17 mouse cellular contexts compared by ENCODE assay signal in genomic region chr15:3432823-3433222, GRCm38 (mm10).
A peak's percentile ranks its signal among the peaks of the same experiment; 100 is the strongest.
DNase-seq lines count a peak whose midpoint lies in the region; ATAC-seq and TF ChIP-seq lines count a peak whose summit lies in the region.
"Had no signal": no experiment of that assay in that cellular context is flagged by ENCODE, and none has a peak within 500 bp of the region (broad histone marks: within the 10 kb centered on the region; RNA-seq: fewer than 3 reads in every experiment).

No protein-coding gene starts in this region.

- ATAC-seq in heart, embryonic 12.5 days (ENCODE audit: insufficient number of reproducible peaks, low FRiP score): peak; percentile 29; the same call in 1 of the 2 replicates
- peak; percentile 34; the same call in 1 of the 2 replicates for ATAC-seq in lung, embryonic 16.5 days (ENCODE audit: low read depth)

- H3K9ac ChIP-seq in heart, embryonic 12.5 days: no peak overlapping the region
- no peak overlapping the region for H3K9ac ChIP-seq in lung, embryonic 16.5 days (ENCODE audit: low read length)
- H3K9ac ChIP-seq: hindbrain, embryonic 15.5 days; limb, embryonic 13.5 days; liver, embryonic 13.5 days had no signal

- H3K36me3 ChIP-seq in heart, embryonic 12.5 days: no peaks in the 10 kb centered on the region
- H3K36me3 ChIP-seq in kidney, adult 2 months (ENCODE audit: control insufficient read depth, insufficient read depth, low read length): no peaks in the 10 kb centered on the region
- H3K36me3 ChIP-seq in lung, embryonic 16.5 days (ENCODE audit: control insufficient read depth, insufficient read depth, low read length): no peaks in the 10 kb centered on the region
- H3K36me3 ChIP-seq: embryonic facial prominence, embryonic 10.5 days; hindbrain, embryonic 15.5 days; limb, embryonic 13.5 days; liver, embryonic 13.5 days had no signal

- intact Hi-C loops in heart, postnatal 14 days (cut with DNase I): loop anchor here (10.0 kb wide), 1 partner anchor 228 kb away; no protein-coding TSS in a partner anchor

- TF ChIP-seq CTCF in kidney, adult 2 months (conservative IDR thresholded peaks at IDR 0.05; ENCODE audit: insufficient read depth, insufficient read length, low read depth, low read length): no peak

- H3K27me3 ChIP-seq in heart, embryonic 12.5 days (replicated peaks): no peaks in the 10 kb centered on the region
- no peaks in the 10 kb centered on the region for H3K27me3 ChIP-seq in kidney, adult 2 months (replicated peaks; ENCODE audit: control insufficient read depth, insufficient read depth, low read length)
- H3K27me3 ChIP-seq in lung, embryonic 16.5 days (ENCODE audit: control insufficient read depth, insufficient read depth, low read depth, low read length): no peaks in the 10 kb centered on the region
- H3K27me3 ChIP-seq: hindbrain, embryonic 15.5 days; limb, embryonic 13.5 days; liver, embryonic 13.5 days had no signal

- TF ChIP-seq POLR2A in kidney, adult 2 months (IDR thresholded peaks at IDR 0.05; ENCODE audit: low read depth, low read length): no peak

- WGBS in heart, embryonic 12.5 days: 26% methylated on average over 1 of the region's 1 CpGs
- 58% methylated on average over 1 of the region's 1 CpGs for WGBS in kidney, adult 2 months
- 12% methylated on average over 1 of the region's 1 CpGs for WGBS in lung, embryonic 16.5 days

- peak overlapping the region; percentile 88 for H3K27ac ChIP-seq in heart, embryonic 12.5 days (ENCODE audit: poor library complexity, severe bottlenecking)
- peak overlapping the region; percentile 23; the same call in 1 of the 2 replicates for H3K27ac ChIP-seq in kidney, adult 2 months (ENCODE audit: insufficient read depth, low read depth, low read length)
- peak overlapping the region; percentile 23 for H3K27ac ChIP-seq in lung, embryonic 16.5 days (ENCODE audit: low read length)
- H3K27ac ChIP-seq: embryonic facial prominence, embryonic 10.5 days; hindbrain, embryonic 15.5 days; limb, embryonic 13.5 days; liver, embryonic 13.5 days had no signal

- no peaks in the 10 kb centered on the region for H3K9me3 ChIP-seq in heart, embryonic 12.5 days (replicated peaks)
- H3K9me3 ChIP-seq in lung, embryonic 16.5 days (ENCODE audit: control insufficient read depth, low read length): no peaks in the 10 kb centered on the region
- H3K9me3 ChIP-seq: embryonic facial prominence, embryonic 10.5 days; hindbrain, embryonic 15.5 days; limb, embryonic 13.5 days; liver, embryonic 13.5 days had no signal

- no peak for DNase-seq in heart, postnatal 14 days
- peak; percentile 71 for DNase-seq in kidney, adult 2 months
- no peak for DNase-seq in kidney, postnatal 14 days
- no peak for DNase-seq in lung, postnatal 14 days
- peak; percentile 35 to 51 for DNase-seq in kidney, postnatal 36 days
- DNase-seq: adrenal gland, adult 2 months; cerebellum, adult 8-10 months; layer of hippocampus, postnatal 36 days; liver, embryonic 13.5 days; right cerebral cortex, postnatal 14 days; spleen, adult 18-20 months; thymus, postnatal 25 days had no signal

- peaks cover 64% of the 10 kb centered on the region for H3K4me1 ChIP-seq in heart, embryonic 12.5 days (replicated peaks)
- peaks cover 27% of the 10 kb centered on the region for H3K4me1 ChIP-seq in kidney, adult 2 months (ENCODE audit: control insufficient read depth, insufficient read depth, low read length)
- peaks cover 29% of the 10 kb centered on the region for H3K4me1 ChIP-seq in lung, embryonic 16.5 days (replicated peaks; ENCODE audit: control insufficient read depth, insufficient read depth, low read length)
- H3K4me1 ChIP-seq: hindbrain, embryonic 15.5 days; liver, embryonic 13.5 days had no signal

- H3K4me2 ChIP-seq in heart, embryonic 12.5 days: no peak overlapping the region
- no peak overlapping the region for H3K4me2 ChIP-seq in lung, embryonic 16.5 days (ENCODE audit: low read depth, low read length)
- H3K4me2 ChIP-seq: hindbrain, embryonic 15.5 days; limb, embryonic 13.5 days; liver, embryonic 13.5 days had no signal

- H3K4me3 ChIP-seq in heart, embryonic 12.5 days: no peak overlapping the region
- H3K4me3 ChIP-seq in kidney, adult 2 months (ENCODE audit: insufficient read depth, low read depth, low read length): no peak overlapping the region
- H3K4me3 ChIP-seq in lung, embryonic 16.5 days (ENCODE audit: low read length): no peak overlapping the region
- H3K4me3 ChIP-seq: embryonic facial prominence, embryonic 10.5 days; hindbrain, embryonic 15.5 days; limb, embryonic 13.5 days; liver, embryonic 13.5 days had no signal

Comparison
In these comparisons a context has a peak if more than half of its experiments do, and no peak if none do; other contexts are left out.
1. DNase-seq: peak in kidney, adult 2 months (single experiment) and kidney, postnatal 36 days (2 of 2); none in heart, postnatal 14 days (0 of 2), kidney, postnatal 14 days (single experiment) and lung, postnatal 14 days (single experiment).
2. H3K27ac ChIP-seq: peak in every context shown above with its lines; median percentile 88 in heart, embryonic 12.5 days; 23 in kidney, adult 2 months; 23 in lung, embryonic 16.5 days.